In the genomic region with DNA sequence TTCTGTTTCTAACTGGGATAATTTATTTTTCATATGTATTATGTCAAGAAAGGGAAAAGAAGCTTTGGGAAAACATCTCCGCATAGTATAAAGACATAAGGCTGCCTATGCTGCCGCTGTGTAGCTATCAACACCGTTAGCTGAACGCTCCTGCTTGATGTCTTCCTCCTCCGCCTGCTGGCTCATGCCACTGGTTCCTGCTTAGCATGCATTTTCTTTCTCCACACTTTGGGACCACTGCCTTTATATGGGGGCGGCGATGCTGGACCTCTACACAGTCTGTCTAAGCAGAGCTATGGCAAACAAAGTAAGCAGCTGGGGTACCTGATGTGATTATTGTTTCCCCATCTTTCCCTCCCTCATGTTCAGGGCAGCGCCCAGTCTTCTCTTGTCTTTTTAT, we compare ENCODE assay signal across 19 mouse cellular contexts. TPM values are rescaled to one million over a fixed set of nuclear protein-coding genes. Genes with fewer than 3 reads are reported as not detected.
A peak's percentile ranks its signal among the peaks of the same experiment; 100 is the strongest.
DNase-seq lines count a peak whose midpoint lies in the region; ATAC-seq and TF ChIP-seq lines count a peak whose summit lies in the region.
"Had no signal": no experiment of that assay in that cellular context is flagged by ENCODE, and none has a peak within 500 bp of the region (broad histone marks: within the 10 kb centered on the region; RNA-seq: fewer than 3 reads in every experiment).

No protein-coding gene starts in this region.

- peak; percentile 72 for ATAC-seq in frontal cortex, adult (ENCODE audit: low TSS enrichment)
- ATAC-seq: activated CD4-positive, CD25-positive, alpha-beta regulatory T cell, adult 4 months; forebrain, embryonic 13.5 days; intestine, embryonic 15.5 days; Patski had no signal

- no peak for TF ChIP-seq CTCF in layer of hippocampus, adult 2 months (conservative IDR thresholded peaks at IDR 0.05)

- H3K27ac ChIP-seq in layer of hippocampus, adult 2 months: peak overlapping the region; percentile 87
- H3K27ac ChIP-seq: embryonic facial prominence, embryonic 13.5 days; forebrain, embryonic 13.5 days; heart, adult 2 months; hindbrain, embryonic 10.5 days; intestine, embryonic 15.5 days had no signal

- DNase-seq in frontal cortex, postnatal 14 days (ENCODE audit: low spot score in 2 of 2): no peak
- DNase-seq in layer of hippocampus, adult 2 months (ENCODE audit: low spot score in 2 of 2): no peak
- DNase-seq in layer of hippocampus, postnatal 10 days (ENCODE audit: low spot score in 2 of 2): no peak
- DNase-seq in right cerebral cortex, adult 18-20 months: peak; percentile 25
- no peak for DNase-seq in right cerebral cortex, adult 2 months (ENCODE audit: low spot score in 2 of 2)
- DNase-seq in kidney, postnatal 25 days: no peak
- DNase-seq: adrenal gland, postnatal 25 days; cerebellum, adult 9-10 months; cerebellum, postnatal 25 days; gastrocnemius, postnatal 10 days; heart, adult 2 months had no signal

- H3K4me3 ChIP-seq in layer of hippocampus, adult 2 months: peak overlapping the region; percentile 15; the same call in 1 of the 2 replicates
- H3K4me3 ChIP-seq: embryonic facial prominence, embryonic 13.5 days; forebrain, embryonic 13.5 days; heart, adult 2 months; heart, embryonic 12.5 days; hindbrain, embryonic 10.5 days; intestine, embryonic 15.5 days had no signal

RNA-seq across cellular contexts. Expression of gene Cpeb2, which starts 13.3 kb away (rescaled TPM):
- total RNA-seq in layer of hippocampus, adult 2 months (2021): 10 to 100 TPM; 43.3 to 50.6 TPM
- 10 to 100 TPM; 59.8 to 62.2 TPM for total RNA-seq in layer of hippocampus, postnatal 10 days (2021)
